Mouse (Mus musculus): Measurements from ENCODE around the gene Pemt. TPM values are rescaled to one million over a fixed set of nuclear protein-coding genes. Genes with fewer than 3 reads are reported as not detected.
A peak's percentile ranks its signal among the peaks of the same experiment; 100 is the strongest.
"Not testable (repeated sequence)": the region's sequence is repeated elsewhere in the genome, so short reads cannot be mapped to it uniquely, and the experiment has no call there.

Gene Pemt
- total RNA-seq, 2 experiments from 2014 or later: 6.5 to 7.1 TPM

GRCm38 (mm10) chr11:59956749-59957148, 89.5 kb downstream of the Pemt start:
- DNase-seq (ENCODE audit: low spot score in 2 of 2): no peak

- no peak for DNase-seq (ENCODE audit: low spot score in 2 of 2)
These were observed 93.4 kb downstream of the Pemt start for GRCm38 (mm10) chr11:59952892-59953291.

GRCm38 (mm10) chr11:59948401-59948767, 97.9 kb downstream of the Pemt start:
- no peak for DNase-seq (ENCODE audit: low spot score in 2 of 2)

GRCm38 (mm10) chr11:59947752-59948400, 98.4 kb downstream of the Pemt start, which contains the start of gene Med9:
TSS of gene Med9 (plus strand) at chr11:59948206.
- peak; percentile 96 to 98 for DNase-seq (ENCODE audit: low spot score in 2 of 2)

GRCm38 (mm10) chr11:59944855-59945254, 101.4 kb downstream of the Pemt start:
- not testable (repeated sequence) for DNase-seq (ENCODE audit: low spot score in 2 of 2)

- DNase-seq (ENCODE audit: low spot score in 2 of 2): no peak
These were observed 104.9 kb downstream of the Pemt start for GRCm38 (mm10) chr11:59941391-59941790.

GRCm38 (mm10) chr11:59940645-59941044, 105.6 kb downstream of the Pemt start:
- no peak for DNase-seq (ENCODE audit: low spot score in 2 of 2)

- no peak for DNase-seq (ENCODE audit: low spot score in 2 of 2)
These were observed 106.5 kb downstream of the Pemt start for GRCm38 (mm10) chr11:59939821-59940220.

GRCm38 (mm10) chr11:59937615-59938014, 108.7 kb downstream of the Pemt start:
- DNase-seq (ENCODE audit: low spot score in 2 of 2): no peak

GRCm38 (mm10) chr11:59937023-59937422, 109.3 kb downstream of the Pemt start:
- no peak for DNase-seq (ENCODE audit: low spot score in 2 of 2)

GRCm38 (mm10) chr11:59933943-59934342, 112.3 kb downstream of the Pemt start:
- peak in 1 of 2 experiments; percentile 29 for DNase-seq (ENCODE audit: low spot score in 2 of 2)

- no peak for DNase-seq (ENCODE audit: low spot score in 2 of 2)
These were observed 113.5 kb downstream of the Pemt start for GRCm38 (mm10) chr11:59932560-59933337.

GRCm38 (mm10) chr11:59930031-59930430, 116.3 kb downstream of the Pemt start:
- no peak for DNase-seq (ENCODE audit: low spot score in 2 of 2)

GRCm38 (mm10) chr11:59921265-59921664, 125.0 kb downstream of the Pemt start:
- DNase-seq (ENCODE audit: low spot score in 2 of 2): no peak

Other genes starting within 250 kb of the Pemt start
- gene Flcn, start 236.5 kb downstream of the Pemt start, total RNA-seq (2021): 10 to 100 TPM; 30.8 to 33.2 TPM
- 10 to 100 TPM; 50.3 to 53.9 TPM for gene Nt5m, start 207.0 kb downstream of the Pemt start, total RNA-seq (2021)
- 10 to 100 TPM; 72.1 to 76.4 TPM for gene Cops3, start 206.7 kb downstream of the Pemt start, total RNA-seq (2021)
- 10 to 100 TPM; 25.0 to 28.3 TPM for gene Med9, start 98.3 kb downstream of the Pemt start, total RNA-seq (2021)
- 10 to 100 TPM; 12.2 to 14.2 TPM for gene Rasd1, start 81.5 kb downstream of the Pemt start, total RNA-seq (2021)
- 10 to 100 TPM; 70.7 to 83.2 TPM for gene Rai1, start 58.5 kb upstream of the Pemt start, total RNA-seq (2021)
- 10 to 100 TPM; 46.8 to 52.8 TPM for gene Srebf1, start 176.1 kb upstream of the Pemt start, total RNA-seq (2021)